ENCODE assay signal across 27 mouse cellular contexts in genomic region chr4:45734011-45734410, GRCm38 (mm10).
"Had no signal": no experiment of that assay in that cellular context is flagged by ENCODE, and none has a peak within 500 bp of the region (broad histone marks: within the 10 kb centered on the region; RNA-seq: fewer than 3 reads in every experiment).

No protein-coding gene starts in this region.

- H3K9ac ChIP-seq: heart, embryonic 13.5 days; heart, embryonic 15.5 days; hindbrain, embryonic 13.5 days; hindbrain, embryonic 15.5 days; kidney, embryonic 15.5 days; limb, embryonic 13.5 days; limb, embryonic 15.5 days; liver, embryonic 13.5 days had no signal

- H3K27ac ChIP-seq: heart, adult 2 months; heart, embryonic 13.5 days; heart, embryonic 15.5 days; hindbrain, embryonic 13.5 days; hindbrain, embryonic 15.5 days; hindbrain, postnatal 0 days; kidney, embryonic 15.5 days; kidney, postnatal 0 days; limb, embryonic 13.5 days; limb, embryonic 15.5 days; liver, embryonic 13.5 days had no signal

- H3K4me3 ChIP-seq: heart, adult 2 months; heart, embryonic 13.5 days; heart, embryonic 15.5 days; hindbrain, embryonic 13.5 days; hindbrain, embryonic 15.5 days; kidney, embryonic 15.5 days; limb, embryonic 13.5 days; limb, embryonic 15.5 days; liver, embryonic 13.5 days had no signal

- H3K4me2 ChIP-seq: heart, embryonic 11.5 days; heart, embryonic 13.5 days; heart, embryonic 15.5 days; hindbrain, embryonic 13.5 days; hindbrain, embryonic 15.5 days; kidney, embryonic 15.5 days; limb, embryonic 13.5 days; limb, embryonic 15.5 days; liver, embryonic 11.5 days; liver, embryonic 13.5 days had no signal

- H3K27me3 ChIP-seq: heart, embryonic 13.5 days; heart, embryonic 15.5 days; hindbrain, embryonic 15.5 days; limb, embryonic 15.5 days; liver, embryonic 13.5 days had no signal

- DNase-seq: gastrocnemius, postnatal 14 days; gastrocnemius, postnatal 36 days; heart, adult 11 months; heart, adult 2 months; heart, postnatal 14 days; heart, postnatal 36 days; kidney, adult 11 months; kidney, adult 2 months; kidney, adult 9 months; kidney, postnatal 14 days; kidney, postnatal 36 days; layer of hippocampus, adult 9-11 months; layer of hippocampus, postnatal 36 days; left cerebral cortex, postnatal 4 days; liver, embryonic 13.5 days had no signal

- ATAC-seq: hindbrain, postnatal 0 days; intestine, embryonic 16.5 days had no signal

- H3K36me3 ChIP-seq: heart, embryonic 13.5 days; heart, embryonic 15.5 days; hindbrain, embryonic 13.5 days; hindbrain, embryonic 15.5 days; kidney, embryonic 15.5 days; limb, embryonic 13.5 days; limb, embryonic 15.5 days; liver, embryonic 13.5 days had no signal

- H3K4me1 ChIP-seq: liver, embryonic 13.5 days had no signal

- H3K9me3 ChIP-seq: heart, embryonic 13.5 days; heart, embryonic 15.5 days; hindbrain, embryonic 13.5 days; hindbrain, embryonic 15.5 days; kidney, embryonic 15.5 days; limb, embryonic 13.5 days; limb, embryonic 15.5 days; liver, embryonic 13.5 days had no signal
